Mouse (Mus musculus) hindbrain, embryonic 13.5 days (tissue): ENCODE results near the gene Rhbg. TPM values are rescaled to one million over a fixed set of nuclear protein-coding genes. Genes with fewer than 3 reads are reported as not detected.

ENCODE experiments used
- microRNA-seq: library from miRNA; unstranded; fragments of <30 nt; microRNA quantifications from one replicate; pipeline ENCODE4, GENCODE M21; 2016
- polyA plus RNA-seq: library from polyadenylated mRNA; unstranded; fragments of >200 nt; fragmentation: Nextera tagmentation; extraction: Ambion mirVana; gene quantifications from 2 replicates; pipeline ENCODE4 v1.2.1, GENCODE M21; 2015

The Rhbg gene
- polyA plus RNA-seq, 1 experiment from 2014 or later: 0.32 TPM

Small RNA genes lying within 50 kb of the gene (microRNA-seq; reads per million reads assigned to microRNA genes)
- gene Gm25641 (not detected), gene Mir3093 (37.5 reads per million, percentile 38 among the genes with 10 or more reads in this experiment), gene Mir9-1 (not detected)

Other genes starting within 250 kb of the Rhbg start
- gene Hapln2, start 227.1 kb downstream of the Rhbg start, polyA plus RNA-seq: 0.47 and 0.56 TPM in 2 replicates
- gene Gpatch4, start 211.6 kb downstream of the Rhbg start, polyA plus RNA-seq: 27.4 and 30.6 TPM in 2 replicates
- gene Naxe, start 196.2 kb downstream of the Rhbg start, polyA plus RNA-seq: 151 and 163 TPM in 2 replicates
- not detected in 2 replicates for gene Ttc24, start 176.4 kb downstream of the Rhbg start, polyA plus RNA-seq
- 3.2 and 3.6 TPM in 2 replicates for gene Iqgap3, start 172.7 kb downstream of the Rhbg start, polyA plus RNA-seq
- 14.5 and 14.8 TPM in 2 replicates for gene Mef2d, start 112.3 kb downstream of the Rhbg start, polyA plus RNA-seq
- gene Gm38392, start 32.5 kb upstream of the Rhbg start, polyA plus RNA-seq: 0.29 and 0.70 TPM in 2 replicates
- 10.9 and 12.0 TPM in 2 replicates for gene Tsacc, start 42.3 kb upstream of the Rhbg start, polyA plus RNA-seq
- 495 and 508 TPM in 2 replicates for gene Cct3, start 42.4 kb upstream of the Rhbg start, polyA plus RNA-seq
- 122 and 129 TPM in 2 replicates for gene Glmp, start 70.3 kb upstream of the Rhbg start, polyA plus RNA-seq
- 1.2 and 1.3 TPM in 2 replicates for gene Tmem79, start 81.4 kb upstream of the Rhbg start, polyA plus RNA-seq
- gene Smg5, start 81.6 kb upstream of the Rhbg start, polyA plus RNA-seq: 66.2 and 69.1 TPM in 2 replicates
- gene Paqr6, start 109.9 kb upstream of the Rhbg start, polyA plus RNA-seq: 2.6 and 2.9 TPM in 2 replicates
- gene Bglap3, start 118.0 kb upstream of the Rhbg start, polyA plus RNA-seq: 0.19 TPM in 1 of 2 replicates, not detected in the other
- not detected in 2 replicates for gene Bglap2, start 124.0 kb upstream of the Rhbg start, polyA plus RNA-seq
- gene Bglap, start 129.8 kb upstream of the Rhbg start, polyA plus RNA-seq: not detected in 2 replicates
- 36.9 and 37.8 TPM in 2 replicates for gene Pmf1, start 155.6 kb upstream of the Rhbg start, polyA plus RNA-seq
- 32.5 and 32.8 TPM in 2 replicates for gene Slc25a44, start 170.4 kb upstream of the Rhbg start, polyA plus RNA-seq
- gene Sema4a, start 206.5 kb upstream of the Rhbg start, polyA plus RNA-seq: 25.5 and 27.4 TPM in 2 replicates